Mouse (Mus musculus): ENCODE data around the gene Alg9. TPM values are rescaled to one million over a fixed set of nuclear protein-coding genes. Genes with fewer than 3 reads are reported as not detected.

Alg9 gene
- polyA plus RNA-seq (2015; fragmentation: Nextera tagmentation; extraction: Ambion mirVana): 34.1 and 37.3 TPM in 2 replicates

GRCm38 (mm10) chr9:50774991-50775612 lies at the start of gene Alg9, which contains the start of gene 1110032A03Rik:
Gene Alg9 (plus strand): TSS chr9:50775019.
Gene 1110032A03Rik (minus strand): TSS chr9:50775520.
- H3K27me3 ChIP-seq: no peaks in the 10 kb centered on the region
- WGBS: under 1% methylated on average over 46 of the region's 51 CpGs
- peak within 1 kb of the TSS; percentile 94 for H3K27ac ChIP-seq
- peak; percentile 86 for ATAC-seq (ENCODE audit: low FRiP score, low read depth)
- H3K4me2 ChIP-seq (replicated peaks): peak within 1 kb of the TSS; percentile 83
- H3K9me3 ChIP-seq: no peaks in the 10 kb centered on the region
- peak within 1 kb of the TSS; percentile 74 for H3K4me3 ChIP-seq
- peak within 1 kb of the TSS; percentile 87 for H3K9ac ChIP-seq
- H3K4me1 ChIP-seq: peaks cover 17% of the 10 kb centered on the region
- H3K36me3 ChIP-seq: peaks cover 37% of the 10 kb centered on the region

- no peak for ATAC-seq (ENCODE audit: low FRiP score, low read depth)
- Histone ChIP-seq H3K27ac (peak overlapping the region; percentile 64), H3K4me1 (peaks cover 65% of the 10 kb centered on the region), H3K36me3 (no peaks in the 10 kb centered on the region), H3K9ac (0 out of 2 replicates have a peak overlapping the region, but pooled peaks have one; percentile 36), H3K4me3 (peak overlapping the region; percentile 70), H3K9me3 (no peaks in the 10 kb centered on the region), H3K4me2 (replicated peaks) (peak overlapping the region; percentile 90), H3K27me3 (no peaks in the 10 kb centered on the region)
- 15% methylated on average over 8 of the region's 8 CpGs for WGBS
Observed at GRCm38 (mm10) chr9:50725921-50726590, 48.8 kb upstream of the Alg9 start.

- 2% methylated on average over 30 of the region's 30 CpGs for WGBS
- no peaks in the 10 kb centered on the region for H3K36me3 ChIP-seq
- H3K4me1 ChIP-seq: peaks cover 52% of the 10 kb centered on the region
- peak overlapping the region; percentile 64 for H3K27ac ChIP-seq
- peak overlapping the region; percentile 70 for H3K4me3 ChIP-seq
- H3K27me3 ChIP-seq: no peaks in the 10 kb centered on the region
- H3K9me3 ChIP-seq: no peaks in the 10 kb centered on the region
- no peak for ATAC-seq (ENCODE audit: low FRiP score, low read depth)
- H3K4me2 ChIP-seq (replicated peaks): peak overlapping the region; percentile 90
- peak overlapping the region; percentile 83 for H3K9ac ChIP-seq
Observed at GRCm38 (mm10) chr9:50727171-50727924, 47.5 kb upstream of the Alg9 start.

GRCm38 (mm10) chr9:50727925-50728651 lies 46.7 kb upstream of the Alg9 start:
- no peaks in the 10 kb centered on the region for H3K27me3 ChIP-seq
- peak overlapping the region; percentile 90 for H3K4me2 ChIP-seq (replicated peaks)
- peak overlapping the region; percentile 83 for H3K9ac ChIP-seq
- peak; percentile 95 for ATAC-seq (ENCODE audit: low FRiP score, low read depth)
- peak overlapping the region; percentile 70 for H3K4me3 ChIP-seq
- H3K36me3 ChIP-seq: no peaks in the 10 kb centered on the region
- under 1% methylated on average over 44 of the region's 45 CpGs for WGBS
- peak overlapping the region; percentile 64 for H3K27ac ChIP-seq
- no peaks in the 10 kb centered on the region for H3K9me3 ChIP-seq
- peaks cover 47% of the 10 kb centered on the region for H3K4me1 ChIP-seq

GRCm38 (mm10) chr9:50729600-50729999 lies 45.2 kb upstream of the Alg9 start:
- Histone ChIP-seq H3K4me2 (replicated peaks) (no peak overlapping the region), H3K27me3 (no peaks in the 10 kb centered on the region), H3K4me3 (no peak overlapping the region), H3K27ac (no peak overlapping the region), H3K9ac (no peak overlapping the region), H3K36me3 (no peaks in the 10 kb centered on the region), H3K9me3 (no peaks in the 10 kb centered on the region), H3K4me1 (peaks cover 33% of the 10 kb centered on the region)
- WGBS: 51% methylated on average over 4 of the region's 4 CpGs
- no peak for ATAC-seq (ENCODE audit: low FRiP score, low read depth)

- H3K27ac ChIP-seq: no peak overlapping the region
- H3K4me2 ChIP-seq (replicated peaks): no peak overlapping the region
- no peaks in the 10 kb centered on the region for H3K9me3 ChIP-seq
- ATAC-seq (ENCODE audit: low FRiP score, low read depth): no peak
- 26% methylated on average over 4 of the region's 4 CpGs for WGBS
- H3K36me3 ChIP-seq: no peaks in the 10 kb centered on the region
- H3K9ac ChIP-seq: no peak overlapping the region
- H3K27me3 ChIP-seq: no peaks in the 10 kb centered on the region
- H3K4me3 ChIP-seq: no peak overlapping the region
- peaks cover 7% of the 10 kb centered on the region; the same call in 1 of the 2 replicates for H3K4me1 ChIP-seq
Observed at GRCm38 (mm10) chr9:50732560-50732959, 42.3 kb upstream of the Alg9 start.

GRCm38 (mm10) chr9:50734989-50735388 lies 39.8 kb upstream of the Alg9 start:
- ATAC-seq (ENCODE audit: low FRiP score, low read depth): no peak
- WGBS: 4% methylated on average over 9 of the region's 9 CpGs

GRCm38 (mm10) chr9:50738914-50739870 lies 35.6 kb upstream of the Alg9 start, which contains the start of gene Dixdc1:
Gene Dixdc1 (minus strand): TSS chr9:50739517.
- Histone ChIP-seq H3K9me3 (no peaks in the 10 kb centered on the region), H3K4me1 (peaks cover 7% of the 10 kb centered on the region), H3K36me3 (no peaks in the 10 kb centered on the region), H3K27me3 (no peaks in the 10 kb centered on the region), H3K27ac (no peak within 1 kb of the TSS), H3K4me2 (replicated peaks) (peak within 1 kb of the TSS; percentile 68), H3K9ac (0 out of 2 replicates have a peak within 1 kb of the TSS, but pooled peaks have one; percentile 46), H3K4me3 (peak within 1 kb of the TSS; percentile 45)
- 14% methylated on average over 36 of the region's 36 CpGs for WGBS
- peak; percentile 96 for ATAC-seq (ENCODE audit: low FRiP score, low read depth)

More at GRCm38 (mm10) chr9:50734989-50735388, 39.8 kb upstream of the Alg9 start:
- no peak overlapping the region for H3K27ac ChIP-seq
- no peaks in the 10 kb centered on the region for H3K36me3 ChIP-seq
- H3K4me3 ChIP-seq: no peak overlapping the region
- no peak overlapping the region for H3K9ac ChIP-seq
- H3K4me1 ChIP-seq: peaks cover 7% of the 10 kb centered on the region
- no peaks in the 10 kb centered on the region for H3K27me3 ChIP-seq
- no peaks in the 10 kb centered on the region for H3K9me3 ChIP-seq
- no peak overlapping the region for H3K4me2 ChIP-seq (replicated peaks)

- peaks cover 5% of the 10 kb centered on the region; the same call in 1 of the 2 replicates for H3K27me3 ChIP-seq
- H3K36me3 ChIP-seq: no peaks in the 10 kb centered on the region
- H3K4me3 ChIP-seq: no peak overlapping the region
- peaks cover 10% of the 10 kb centered on the region for H3K4me1 ChIP-seq
- no peak overlapping the region for H3K27ac ChIP-seq
- 81% methylated on average over 14 of the region's 14 CpGs for WGBS
- no peak overlapping the region for H3K9ac ChIP-seq
- H3K9me3 ChIP-seq: no peaks in the 10 kb centered on the region
- H3K4me2 ChIP-seq (replicated peaks): no peak overlapping the region
- ATAC-seq (ENCODE audit: low FRiP score, low read depth): no peak
Observed at GRCm38 (mm10) chr9:50740867-50741784, 33.7 kb upstream of the Alg9 start.

GRCm38 (mm10) chr9:50742261-50742660 lies 32.6 kb upstream of the Alg9 start:
- H3K27ac ChIP-seq: no peak overlapping the region
- WGBS: 90% methylated on average over 3 of the region's 3 CpGs
- no peak for ATAC-seq (ENCODE audit: low FRiP score, low read depth)

More at GRCm38 (mm10) chr9:50742261-50742660, 32.6 kb upstream of the Alg9 start:
- H3K4me1 ChIP-seq: peaks cover 17% of the 10 kb centered on the region
- no peak overlapping the region for H3K4me2 ChIP-seq (replicated peaks)
- H3K27me3 ChIP-seq: peaks cover 8% of the 10 kb centered on the region; the same call in 1 of the 2 replicates
- H3K4me3 ChIP-seq: no peak overlapping the region
- H3K9ac ChIP-seq: no peak overlapping the region
- no peaks in the 10 kb centered on the region for H3K9me3 ChIP-seq
- no peaks in the 10 kb centered on the region for H3K36me3 ChIP-seq
